ENCODE assay signal across 8 mouse cellular contexts in genomic region chr16:77662107-77662518, GRCm38 (mm10).
DNase-seq lines count a peak whose midpoint lies in the region; ATAC-seq lines count a peak whose summit lies in the region.

No protein-coding gene starts in this region.

- no peak overlapping the region for H3K4me2 ChIP-seq in neural tube, embryonic 11.5 days (ENCODE audit: low read depth)
- peak overlapping the region; percentile 42 for H3K4me2 ChIP-seq in forebrain, embryonic 16.5 days (ENCODE audit: low read length)

- peak; percentile 89 for ATAC-seq in neural tube, embryonic 11.5 days (ENCODE audit: insufficient read depth, low FRiP score, low TSS enrichment)
- ATAC-seq in forebrain, embryonic 16.5 days: peak; percentile 89

- no peaks in the 10 kb centered on the region for H3K27me3 ChIP-seq in neural tube, embryonic 11.5 days (ENCODE audit: control insufficient read depth, insufficient read depth, low read length)
- no peaks in the 10 kb centered on the region for H3K27me3 ChIP-seq in forebrain, embryonic 16.5 days (replicated peaks; ENCODE audit: control insufficient read depth, insufficient read depth, low read length)

- WGBS in neural tube, embryonic 11.5 days: 21% methylated on average over 4 of the region's 4 CpGs
- WGBS in forebrain, embryonic 16.5 days: 11% methylated on average over 4 of the region's 4 CpGs

- intact Hi-C loops in left cerebral cortex, postnatal 14 days (cut with DNase I): no loop called here

- peak; percentile 53 for DNase-seq in neural tube, embryonic 11.5 days (ENCODE audit: low spot score)
- DNase-seq in neural tube, embryonic 10.5 days (ENCODE audit: extremely low spot score, low spot score): no peak
- DNase-seq in left cerebral cortex, postnatal 14 days (ENCODE audit: low spot score in 2 of 2): peak; percentile 68 to 82
- peak; percentile 69 to 85 for DNase-seq in right cerebral cortex, postnatal 10 days (ENCODE audit: low spot score in 2 of 2)
- no peak for DNase-seq in urinary bladder, postnatal 36 days (ENCODE audit: low spot score in 2 of 2)
- no peak for DNase-seq in spleen, adult 12 weeks (ENCODE audit: low spot score)
- no peak for DNase-seq in cerebellum, adult 9-11 months

- no peaks in the 10 kb centered on the region for H3K36me3 ChIP-seq in neural tube, embryonic 11.5 days (ENCODE audit: control insufficient read depth, insufficient read depth, low read length)
- H3K36me3 ChIP-seq in forebrain, embryonic 16.5 days (ENCODE audit: control insufficient read depth, insufficient read depth): no peaks in the 10 kb centered on the region

- no peak overlapping the region for H3K9ac ChIP-seq in neural tube, embryonic 11.5 days (ENCODE audit: low read length)
- peak overlapping the region; percentile 37; the same call in 1 of the 2 replicates for H3K9ac ChIP-seq in forebrain, embryonic 16.5 days (replicated peaks; ENCODE audit: low read depth, low read length)

- peaks cover 9% of the 10 kb centered on the region; the same call in 1 of the 2 replicates for H3K4me1 ChIP-seq in neural tube, embryonic 11.5 days (ENCODE audit: control insufficient read depth, insufficient read depth, low read length)
- peaks cover 20% of the 10 kb centered on the region for H3K4me1 ChIP-seq in forebrain, embryonic 16.5 days (replicated peaks; ENCODE audit: control insufficient read depth, insufficient read depth, low read length)

- no peaks in the 10 kb centered on the region for H3K9me3 ChIP-seq in neural tube, embryonic 11.5 days (ENCODE audit: control insufficient read depth, low read length)
- H3K9me3 ChIP-seq in forebrain, embryonic 16.5 days (ENCODE audit: control insufficient read depth, low read length): no peaks in the 10 kb centered on the region

- peak overlapping the region; percentile 55 for H3K27ac ChIP-seq in neural tube, embryonic 11.5 days (ENCODE audit: low read depth, low read length)
- H3K27ac ChIP-seq in forebrain, embryonic 16.5 days (ENCODE audit: low read length): peak overlapping the region; percentile 87

- no peak overlapping the region for H3K4me3 ChIP-seq in neural tube, embryonic 11.5 days (ENCODE audit: low read depth, low read length)
- H3K4me3 ChIP-seq in forebrain, embryonic 16.5 days (replicated peaks; ENCODE audit: low read length): peak overlapping the region; percentile 8; the same call in 1 of the 2 replicates

Comparison
In these comparisons a context has a peak if more than half of its experiments do, and no peak if none do; other contexts are left out.
1. DNase-seq: peak in neural tube, embryonic 11.5 days (single experiment), left cerebral cortex, postnatal 14 days (2 of 2) and right cerebral cortex, postnatal 10 days (2 of 2); none in neural tube, embryonic 10.5 days (single experiment), urinary bladder, postnatal 36 days (0 of 2), spleen, adult 12 weeks (single experiment) and cerebellum, adult 9-11 months (single experiment).